Mouse (Mus musculus): ENCODE results near the gene 6030408B16Rik.
"Not testable (repeated sequence)": the region's sequence is repeated elsewhere in the genome, so short reads cannot be mapped to it uniquely, and the experiment has no call there.

- not testable (repeated sequence) for TF ChIP-seq CTCF (IDR thresholded peaks at IDR 0.05); EP300 (IDR thresholded peaks at IDR 0.05; ENCODE audit: insufficient read depth, low read depth, low read length); POLR2A (IDR thresholded peaks at IDR 0.05; ENCODE audit: insufficient read depth, low read depth, low read length)
Measured at GRCm38 (mm10) chr15:101324409-101324808, 31.4 kb downstream of the 6030408B16Rik start.

Data from heart, adult 2 months (tissue).